Mouse (Mus musculus) testis, adult 2 months (tissue): ENCODE data around the gene Qrich2.

ENCODE experiments used
- CTCF ChIP-seq: fragments of 200-500 bp; IDR thresholded peaks from 2 replicates; pipeline ENCODE4 v1.5.1; 2012; ENCODE audit warnings: low read depth, mild to moderate bottlenecking, inconsistent platforms, low read length, moderate library complexity; ENCODE audit not compliant: control insufficient read depth, insufficient read depth, insufficient replicate concordance
- POLR2A ChIP-seq: fragments of 200-500 bp; IDR thresholded peaks from 2 replicates; pipeline ENCODE4 v1.6.1; 2012; ENCODE audit warnings: low read depth, mild to moderate bottlenecking, inconsistent platforms, low read length, moderate library complexity; ENCODE audit not compliant: control insufficient read depth

- TF ChIP-seq CTCF (no peak), POLR2A (no peak)
These were observed 18.2 kb upstream of the Qrich2 start for GRCm38 (mm10) chr11:116484261-116484660.
